Mouse (Mus musculus) spleen, adult 10 weeks (tissue): ENCODE measurements around the gene Hamp. TPM values are rescaled to one million over a fixed set of nuclear protein-coding genes. Genes with fewer than 3 reads are reported as not detected.

Experiments used
- polyA plus RNA-seq: library from polyadenylated mRNA; stranded (reverse); fragments of 350-450 nt; fragmentation: Illumina TruSeq; extraction: RNeasy Lipid Tissue Mini Kit (QIAGEN cat#74804); gene quantifications from one replicate; pipeline ENCODE4 v1.2.3, GENCODE M21; 2015; ENCODE audit warnings: low replicate concordance; ENCODE audit not compliant: insufficient read depth

Hamp gene
- polyA plus RNA-seq: not detected

GRCm38 (mm10) chr7:30943909-30944635 is at the start of gene Hamp:
TSS of gene Hamp (minus strand) at chr7:30944032.

GRCm38 (mm10) chr7:30973501-30974289 is 29.9 kb upstream of the Hamp start, which contains the start of gene Fam187b:
TSS of gene Fam187b (plus strand) at chr7:30973790.

GRCm38 (mm10) chr7:30973251-30973500 is 29.3 kb upstream of the Hamp start, which contains the start of gene Lsr:
TSS of gene Lsr (minus strand) at chr7:30973464.

GRCm38 (mm10) chr7:30956756-30957366 is 13.0 kb upstream of the Hamp start, which contains the start of gene Usf2:
TSS of gene Usf2 (minus strand) at chr7:30956803.

GRCm38 (mm10) chr7:30924581-30924980 is 19.3 kb downstream of the Hamp start, which contains the start of gene Hamp2:
TSS of gene Hamp2 (minus strand) at chr7:30924681.

GRCm38 (mm10) chr7:30914732-30915131 is 29.1 kb downstream of the Hamp start, which contains the start of gene Mag:
TSS of gene Mag (minus strand) at chr7:30914873.

Other genes starting within 250 kb of the Hamp start
- gene 2200002J24Rik, start 245.1 kb downstream of the Hamp start, polyA plus RNA-seq: not detected
- gene Atp4a, start 231.8 kb downstream of the Hamp start, polyA plus RNA-seq: not detected
- gene Tmem147, start 214.5 kb downstream of the Hamp start, polyA plus RNA-seq: 51.8 TPM
- not detected for gene Gapdhs, start 200.4 kb downstream of the Hamp start, polyA plus RNA-seq
- 5.4 TPM for gene Sbsn, start 192.6 kb downstream of the Hamp start, polyA plus RNA-seq
- gene Dmkn, start 180.3 kb downstream of the Hamp start, polyA plus RNA-seq: 0.43 TPM
- gene Krtdap, start 156.1 kb downstream of the Hamp start, polyA plus RNA-seq: not detected
- gene Ffar2, start 120.3 kb downstream of the Hamp start, polyA plus RNA-seq: 23.9 TPM
- gene Ffar3, start 87.9 kb downstream of the Hamp start, polyA plus RNA-seq: 0.41 TPM
- 29.4 TPM for gene Ffar1, start 82.5 kb downstream of the Hamp start, polyA plus RNA-seq
- gene Cd22, start 63.7 kb downstream of the Hamp start, polyA plus RNA-seq: 692 TPM
- gene Mag, start 29.2 kb downstream of the Hamp start, polyA plus RNA-seq: 1.0 TPM
- not detected for gene Hamp2, start 19.4 kb downstream of the Hamp start, polyA plus RNA-seq
- 183 TPM for gene Usf2, start 12.8 kb upstream of the Hamp start, polyA plus RNA-seq
- gene Lsr, start 29.4 kb upstream of the Hamp start, polyA plus RNA-seq: 2.4 TPM
- gene Fam187b, start 29.8 kb upstream of the Hamp start, polyA plus RNA-seq: 0.69 TPM
- gene Fxyd5, start 98.4 kb upstream of the Hamp start, polyA plus RNA-seq: 388 TPM
- gene Fxyd7, start 107.4 kb upstream of the Hamp start, polyA plus RNA-seq: not detected
- gene Fxyd1, start 113.2 kb upstream of the Hamp start, polyA plus RNA-seq: 18.1 TPM
- 0.84 TPM for gene Lgi4, start 115.3 kb upstream of the Hamp start, polyA plus RNA-seq
- gene Fxyd3, start 132.7 kb upstream of the Hamp start, polyA plus RNA-seq: 2.1 TPM
- gene Hpn, start 171.3 kb upstream of the Hamp start, polyA plus RNA-seq: 5.0 TPM
- 12.2 TPM for gene Scn1b, start 183.0 kb upstream of the Hamp start, polyA plus RNA-seq
- 115 TPM for gene Gramd1a, start 211.9 kb upstream of the Hamp start, polyA plus RNA-seq